Comparison of ENCODE assay signal across 25 mouse cellular contexts in the genomic region with DNA sequence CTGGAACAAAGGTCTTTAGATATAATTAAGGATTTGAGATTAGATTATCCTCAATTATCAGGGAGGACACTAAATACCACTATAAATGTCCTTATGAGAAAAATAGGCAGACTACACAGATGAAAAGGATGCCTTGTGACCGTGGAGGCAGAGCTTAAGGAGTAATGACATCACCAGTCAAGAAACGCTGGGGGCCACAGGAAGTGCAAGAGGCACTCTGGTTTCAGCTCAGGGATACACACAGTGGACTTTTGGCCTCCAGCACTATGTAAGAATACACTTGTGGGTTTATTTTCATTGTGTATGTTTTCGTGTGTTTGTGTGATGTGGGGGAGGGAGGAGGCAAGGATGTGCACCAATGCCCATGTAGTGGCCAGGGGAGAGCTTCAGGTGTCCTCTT. TPM values are rescaled to one million over a fixed set of nuclear protein-coding genes. Genes with fewer than 3 reads are reported as not detected.
DNase-seq lines count a peak whose midpoint lies in the region; ATAC-seq and TF ChIP-seq lines count a peak whose summit lies in the region.
"Had no signal": no experiment of that assay in that cellular context is flagged by ENCODE, and none has a peak within 500 bp of the region (broad histone marks: within the 10 kb centered on the region; RNA-seq: fewer than 3 reads in every experiment).

No protein-coding gene starts in this region.

- no peak for TF ChIP-seq POLR2A in MEL (IDR thresholded peaks at IDR 0.05; ENCODE audit: control insufficient read depth in 1 of 2, insufficient read depth in 1 of 2, low read depth in 1 of 2, low read length in 2 of 2, poor library complexity in 1 of 2)

- peaks cover 0 to 2% of the 10 kb centered on the region in 2 experiments; a peak in 1 of 4 replicates for H3K27me3 ChIP-seq in MEL (ENCODE audit: control insufficient read depth in 1 of 2, insufficient read depth in 2 of 2, low read length in 2 of 2)
- H3K27me3 ChIP-seq in megakaryocyte, embryonic 14.5 days (replicated peaks) = peaks cover 46% of the 10 kb centered on the region
- H3K27me3 ChIP-seq in kidney, embryonic 14.5 days (ENCODE audit: control insufficient read depth, insufficient read depth, low read length) = peaks cover 22% of the 10 kb centered on the region
- H3K27me3 ChIP-seq in forebrain, postnatal 0 days (ENCODE audit: insufficient read depth, low read length) = peaks cover 33% of the 10 kb centered on the region

- TF ChIP-seq CTCF in MEL (IDR thresholded peaks at IDR 0.05 in 2 of 3, conservative IDR thresholded peaks at IDR 0.05 in 1 of 3; ENCODE audit: control insufficient read depth in 1 of 3, insufficient read depth in 1 of 3, low read depth in 2 of 3, low read length in 3 of 3, poor library complexity in 1 of 3, severe bottlenecking in 1 of 3) = no peak
- TF ChIP-seq CTCF in forebrain, postnatal 0 days (IDR thresholded peaks at IDR 0.05; ENCODE audit: low read depth) = no peak

- peaks cover 0 to 2% of the 10 kb centered on the region in 2 experiments; a peak in 1 of 4 replicates for H3K4me1 ChIP-seq in MEL (ENCODE audit: control insufficient read depth in 1 of 2, insufficient read depth in 2 of 2, low read length in 2 of 2)
- peaks cover 29% of the 10 kb centered on the region for H3K4me1 ChIP-seq in megakaryocyte, embryonic 14.5 days
- H3K4me1 ChIP-seq in kidney, embryonic 14.5 days (ENCODE audit: control insufficient read depth, insufficient read depth, low read length) = peaks cover 9% of the 10 kb centered on the region
- peaks cover 4% of the 10 kb centered on the region for H3K4me1 ChIP-seq in forebrain, postnatal 0 days (ENCODE audit: insufficient read depth)

- H3K27ac ChIP-seq in MEL (ENCODE audit: control insufficient read depth, low read depth, low read length) = no peak overlapping the region
- no peak overlapping the region for H3K27ac ChIP-seq in kidney, embryonic 14.5 days (ENCODE audit: low read depth, low read length)
- H3K27ac ChIP-seq in forebrain, postnatal 0 days (ENCODE audit: low read depth, low read length) = no peak overlapping the region
- H3K27ac ChIP-seq: embryonic facial prominence, embryonic 15.5 days; forebrain, embryonic 10.5 days; heart, embryonic 10.5 days; hindbrain, embryonic 10.5 days; hindbrain, embryonic 14.5 days had no signal

- WGBS in kidney, embryonic 14.5 days = 53% methylated on average over 3 of the region's 3 CpGs
- WGBS in forebrain, postnatal 0 days = 72% methylated on average over 3 of the region's 3 CpGs

- no peaks in the 10 kb centered on the region for H3K36me3 ChIP-seq in MEL (ENCODE audit: control insufficient read depth in 1 of 2, insufficient read depth in 2 of 2, low read length in 2 of 2)
- H3K36me3 ChIP-seq in megakaryocyte, embryonic 14.5 days (replicated peaks; ENCODE audit: low read length) = no peaks in the 10 kb centered on the region
- H3K36me3 ChIP-seq in kidney, embryonic 14.5 days (ENCODE audit: control insufficient read depth, insufficient read depth, low read length) = no peaks in the 10 kb centered on the region
- no peaks in the 10 kb centered on the region for H3K36me3 ChIP-seq in forebrain, postnatal 0 days (ENCODE audit: insufficient read depth)
- H3K36me3 ChIP-seq: embryonic facial prominence, embryonic 15.5 days; forebrain, embryonic 10.5 days; G1E; heart, embryonic 10.5 days; hindbrain, embryonic 10.5 days had no signal

- H3K9ac ChIP-seq in MEL (ENCODE audit: control insufficient read depth, low read depth, low read length, poor library complexity, severe bottlenecking) = no peak overlapping the region
- no peak overlapping the region for H3K9ac ChIP-seq in kidney, embryonic 14.5 days (ENCODE audit: low read depth, low read length)
- H3K9ac ChIP-seq in forebrain, postnatal 0 days = no peak overlapping the region
- H3K9ac ChIP-seq: embryonic facial prominence, embryonic 15.5 days; hindbrain, embryonic 14.5 days had no signal

- no peak for TF ChIP-seq RAD21 in MEL (IDR thresholded peaks at IDR 0.05; ENCODE audit: low read depth, low read length)

- no peaks in the 10 kb centered on the region for H3K79me2 ChIP-seq in MEL (ENCODE audit: control insufficient read depth, insufficient read depth, low read length, poor library complexity)

- H3K9me3 ChIP-seq in MEL (replicated peaks; ENCODE audit: insufficient read depth, low read length) = no peaks in the 10 kb centered on the region
- H3K9me3 ChIP-seq in megakaryocyte, embryonic 14.5 days = peaks cover 6% of the 10 kb centered on the region; the same call in 1 of the 2 replicates
- H3K9me3 ChIP-seq in kidney, embryonic 14.5 days (ENCODE audit: control insufficient read depth, low read length) = no peaks in the 10 kb centered on the region
- H3K9me3 ChIP-seq in forebrain, postnatal 0 days (ENCODE audit: low read length) = no peaks in the 10 kb centered on the region
- H3K9me3 ChIP-seq: embryonic facial prominence, embryonic 15.5 days; forebrain, embryonic 10.5 days; G1E; heart, embryonic 10.5 days; hindbrain, embryonic 10.5 days had no signal

- no peak for TF ChIP-seq EP300 in MEL (IDR thresholded peaks at IDR 0.05; ENCODE audit: low read depth in 1 of 2, low read length in 2 of 2)

- DNase-seq in 416B (ENCODE audit: low read depth) (peak; percentile 61), MEL (ENCODE audit: low read depth, low spot score) (peak; percentile 9)
- no peak for DNase-seq in spleen, adult 18-20 months
- DNase-seq in forebrain, postnatal 0 days = no peak
- DNase-seq: adrenal gland, postnatal 14 days; cerebellum, adult 2 months; cerebellum, postnatal 10 days; embryo, embryonic 11 days; gastrocnemius, postnatal 36 days; heart, postnatal 10 days had no signal

- H3K4me2 ChIP-seq in kidney, embryonic 14.5 days (replicated peaks; ENCODE audit: low read depth, low read length) = no peak overlapping the region
- H3K4me2 ChIP-seq in forebrain, postnatal 0 days (ENCODE audit: low read depth) = no peak overlapping the region
- H3K4me2 ChIP-seq: embryonic facial prominence, embryonic 15.5 days; hindbrain, embryonic 14.5 days had no signal

- no peak overlapping the region for H3K4me3 ChIP-seq in MEL (ENCODE audit: control insufficient read depth in 1 of 2, insufficient read depth in 1 of 2, low read depth in 2 of 2, low read length in 2 of 2)
- H3K4me3 ChIP-seq in megakaryocyte, embryonic 14.5 days (replicated peaks) = peak overlapping the region; percentile 77
- H3K4me3 ChIP-seq in kidney, embryonic 14.5 days (ENCODE audit: low read length) = no peak overlapping the region
- H3K4me3 ChIP-seq in forebrain, postnatal 0 days (ENCODE audit: low read depth, low read length) = no peak overlapping the region
- H3K4me3 ChIP-seq: embryonic facial prominence, embryonic 15.5 days; erythroblast, embryonic 14.5 days; forebrain, embryonic 10.5 days; heart, embryonic 10.5 days; hindbrain, embryonic 10.5 days had no signal

- peak; percentile 63 for ATAC-seq in granulocyte monocyte progenitor cell, adult 5-6 weeks (replicated peaks; ENCODE audit: poor library complexity, severe bottlenecking)
- ATAC-seq in kidney, embryonic 14.5 days (ENCODE audit: low FRiP score, low TSS enrichment) = no peak
- no peak for ATAC-seq in forebrain, postnatal 0 days
- ATAC-seq: forebrain, embryonic 14.5 days had no signal

TF ChIP-seq in MEL, 35 proteins besides CTCF, POLR2A, EP300 and RAD21 (continues in another document):
- TF ChIP-seq GATA1 (IDR thresholded peaks at IDR 0.05; ENCODE audit: low read depth, low read length) = no peak
- TF ChIP-seq E2F4 (IDR thresholded peaks at IDR 0.05; ENCODE audit: borderline replicate concordance, low read depth, low read length) = no peak
- TF ChIP-seq ZC3H11A (IDR thresholded peaks at IDR 0.05; ENCODE audit: low read depth, low read length) = no peak
- TF ChIP-seq ZMIZ1 (IDR thresholded peaks at IDR 0.05; ENCODE audit: low read depth, low read length) = no peak
- no peak for TF ChIP-seq ZNF384 (IDR thresholded peaks at IDR 0.05; ENCODE audit: low read depth, low read length)
- no peak for TF ChIP-seq HCFC1 (IDR thresholded peaks at IDR 0.05; ENCODE audit: low read depth, low read length)
- TF ChIP-seq KAT2A (conservative IDR thresholded peaks at IDR 0.05; ENCODE audit: low read depth, low read length) = no peak

RNA-seq across cellular contexts. Expression of a gene that starts 5.3 kb away (rescaled TPM):
- total RNA-seq in MEL (2012; rRNA removed) = not detected in 2 replicates
- polyA plus RNA-seq in MEL (2012; ENCODE audit: insufficient read depth in 1 of 2, insufficient read length in 2 of 2, low read depth in 1 of 2, low replicate concordance in 2 of 2, missing spikeins in 1 of 2) = not detected
- not detected in 2 replicates for total RNA-seq in granulocyte monocyte progenitor cell, adult 5-6 weeks (2014; fragmentation: Nextera tagmentation)
- total RNA-seq in granulocyte monocyte progenitor cell, adult 5-6 weeks (2017) = not detected in 2 replicates
- not detected in 2 replicates for polyA plus RNA-seq in megakaryocyte, embryonic 14.5 days (2012; ENCODE audit: insufficient read depth, low replicate concordance)
- polyA plus RNA-seq in kidney, embryonic 14.5 days (2014; fragmentation: Nextera tagmentation; extraction: Ambion mirVana) = 1.8 and 2.1 TPM in 2 replicates
- total RNA-seq in forebrain, postnatal 0 days (2014; rRNA removed) = 0.23 TPM in 1 of 2 replicates, not detected in the other
- polyA plus RNA-seq in forebrain, postnatal 0 days (2015; fragmentation: Nextera tagmentation; extraction: Ambion mirVana) = 0.18 and 0.23 TPM in 2 replicates
- total RNA-seq: adrenal gland, adult 18-20 months; adrenal gland, postnatal 14 days; gastrocnemius, adult 8-10 months; gastrocnemius, postnatal 36 days; heart, adult 18-20 months; heart, postnatal 10 days had no signal
- polyA plus RNA-seq: cerebellum, adult 2 months; erythroblast, embryonic 14.5 days; forebrain, embryonic 14.5 days; G1E; hindbrain, embryonic 14.5 days had no signal

RNA-seq across cellular contexts. Expression of a gene that starts 31.6 kb away (rescaled TPM):
- 24.6 and 25.9 TPM in 2 replicates for total RNA-seq in MEL (2012; rRNA removed)
- polyA plus RNA-seq in MEL (2012; ENCODE audit: insufficient read depth in 1 of 2, insufficient read length in 2 of 2, low read depth in 1 of 2, low replicate concordance in 2 of 2, missing spikeins in 1 of 2) = 10 to 100 TPM in 1 of 2 experiments, not detected in 1; 52.9 TPM
- 62.8 and 84.3 TPM in 2 replicates for total RNA-seq in granulocyte monocyte progenitor cell, adult 5-6 weeks (2014; fragmentation: Nextera tagmentation)
- 37.3 and 37.9 TPM in 2 replicates for total RNA-seq in granulocyte monocyte progenitor cell, adult 5-6 weeks (2017)
- 2.8 and 5.0 TPM in 2 replicates for polyA plus RNA-seq in megakaryocyte, embryonic 14.5 days (2012; ENCODE audit: insufficient read depth, low replicate concordance)
- 34.8 and 47.5 TPM in 2 replicates for polyA plus RNA-seq in kidney, embryonic 14.5 days (2014; fragmentation: Nextera tagmentation; extraction: Ambion mirVana)
- total RNA-seq in forebrain, postnatal 0 days (2014; rRNA removed) = 17.0 and 28.6 TPM in 2 replicates
- 15.4 and 20.4 TPM in 2 replicates for polyA plus RNA-seq in forebrain, postnatal 0 days (2015; fragmentation: Nextera tagmentation; extraction: Ambion mirVana)

RNA-seq across cellular contexts. Expression of a gene that starts 31.6 kb away (rescaled TPM):
- total RNA-seq in MEL (2012; rRNA removed) = not detected in 2 replicates
- polyA plus RNA-seq in MEL (2012; ENCODE audit: insufficient read depth in 1 of 2, insufficient read length in 2 of 2, low read depth in 1 of 2, low replicate concordance in 2 of 2, missing spikeins in 1 of 2) = not detected
- not detected in 2 replicates for total RNA-seq in granulocyte monocyte progenitor cell, adult 5-6 weeks (2014; fragmentation: Nextera tagmentation)
- not detected in 2 replicates for total RNA-seq in granulocyte monocyte progenitor cell, adult 5-6 weeks (2017)
- not detected in 2 replicates for polyA plus RNA-seq in megakaryocyte, embryonic 14.5 days (2012; ENCODE audit: insufficient read depth, low replicate concordance)
- not detected in 2 replicates for polyA plus RNA-seq in kidney, embryonic 14.5 days (2014; fragmentation: Nextera tagmentation; extraction: Ambion mirVana)
- not detected in 2 replicates for total RNA-seq in forebrain, postnatal 0 days (2014; rRNA removed)
- 0.84 and 2.3 TPM in 2 replicates for polyA plus RNA-seq in forebrain, postnatal 0 days (2015; fragmentation: Nextera tagmentation; extraction: Ambion mirVana)
- total RNA-seq: G1E had no signal
- polyA plus RNA-seq: cerebellum, adult 2 months; embryonic facial prominence, embryonic 11.5 days; heart, embryonic 10.5 days had no signal

Comparison
In these comparisons a context has a peak if more than half of its experiments do, and no peak if none do; other contexts are left out.
1. DNase-seq: peak in 416B (single experiment) and MEL (single experiment); none in spleen, adult 18-20 months (0 of 2) and forebrain, postnatal 0 days (single experiment).